Mouse (Mus musculus) MEL (cell line): Measurements from ENCODE around the gene Kifc5b.

Experiments used
- CTCF ChIP-seq, 3 experiments: IDR thresholded peaks in 2 of 3; conservative IDR thresholded peaks in 1 of 3; 2 replicates each; pipeline ENCODE4 v1.5.1; 2011 to 2012; ENCODE audit warnings: low read length in 3 of 3, low read depth in 2 of 3, mild to moderate bottlenecking in 2 of 3, improper control_type of control experiment in 1 of 3, inconsistent platforms in 1 of 3, mixed read lengths in 1 of 3, moderate library complexity in 1 of 3; ENCODE audit not compliant: control insufficient read depth in 1 of 3, insufficient read depth in 1 of 3, poor library complexity in 1 of 3, severe bottlenecking in 1 of 3
- ELF1 ChIP-seq: IDR thresholded peaks from 2 replicates; pipeline ENCODE4 v1.6.1; 2014; ENCODE audit warnings: low read depth, mild to moderate bottlenecking, inconsistent platforms, low read length, improper control_type of control experiment, moderate library complexity
- POLR2A ChIP-seq, 2 experiments: IDR thresholded peaks; 2 replicates each; pipeline ENCODE4 v1.6.1; 2011 to 2012; ENCODE audit warnings: low read length in 2 of 2, mild to moderate bottlenecking in 2 of 2, control low read depth in 1 of 2, improper control_type of control experiment in 1 of 2, low read depth in 1 of 2, moderate library complexity in 1 of 2; ENCODE audit not compliant: control insufficient read depth in 1 of 2, insufficient read depth in 1 of 2, poor library complexity in 1 of 2
- ZC3H11A ChIP-seq: IDR thresholded peaks from 2 replicates; pipeline ENCODE4 v1.6.1; 2012; ENCODE audit warnings: low read depth, mild to moderate bottlenecking, inconsistent platforms, low read length, improper control_type of control experiment

DNA sequence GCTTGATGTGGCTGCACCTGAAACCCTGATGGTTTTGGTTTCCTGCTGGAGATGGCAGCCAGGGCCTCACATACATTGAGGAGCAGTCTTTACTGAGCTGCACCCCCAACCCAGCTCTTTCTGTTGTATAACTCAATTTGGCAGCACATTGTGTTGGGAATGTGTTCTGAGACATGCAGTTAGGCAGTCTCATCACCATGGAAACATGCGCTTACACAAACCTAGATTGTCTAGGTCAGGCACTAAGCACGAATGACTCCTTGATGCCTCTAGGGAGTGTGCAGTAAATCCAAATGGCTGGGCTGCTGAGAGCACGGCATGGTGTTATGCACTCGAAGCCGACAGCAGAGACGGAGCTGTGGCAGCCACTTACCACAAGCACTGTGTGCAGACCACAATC, 22.5 kb upstream of the Kifc5b start:
- no peak for TF ChIP-seq CTCF (IDR thresholded peaks at IDR 0.05 in 2 of 3, conservative IDR thresholded peaks at IDR 0.05 in 1 of 3; ENCODE audit: control insufficient read depth in 1 of 3, insufficient read depth in 1 of 3, low read depth in 2 of 3, low read length in 3 of 3, poor library complexity in 1 of 3, severe bottlenecking in 1 of 3)
- TF ChIP-seq ELF1: no peak
- no peak for TF ChIP-seq POLR2A (IDR thresholded peaks at IDR 0.05; ENCODE audit: control insufficient read depth in 1 of 2, insufficient read depth in 1 of 2, low read depth in 1 of 2, low read length in 2 of 2, poor library complexity in 1 of 2)
- no peak for TF ChIP-seq ZC3H11A
